Mouse (Mus musculus): Measurements from ENCODE around the gene Cnksr1. TPM values are rescaled to one million over a fixed set of nuclear protein-coding genes. Genes with fewer than 3 reads are reported as not detected.
A peak's percentile ranks its signal among the peaks of the same experiment; 100 is the strongest.

Cnksr1 gene
- total RNA-seq, 2 experiments from 2014 or later = 26.3 to 53.5 TPM

DNA sequence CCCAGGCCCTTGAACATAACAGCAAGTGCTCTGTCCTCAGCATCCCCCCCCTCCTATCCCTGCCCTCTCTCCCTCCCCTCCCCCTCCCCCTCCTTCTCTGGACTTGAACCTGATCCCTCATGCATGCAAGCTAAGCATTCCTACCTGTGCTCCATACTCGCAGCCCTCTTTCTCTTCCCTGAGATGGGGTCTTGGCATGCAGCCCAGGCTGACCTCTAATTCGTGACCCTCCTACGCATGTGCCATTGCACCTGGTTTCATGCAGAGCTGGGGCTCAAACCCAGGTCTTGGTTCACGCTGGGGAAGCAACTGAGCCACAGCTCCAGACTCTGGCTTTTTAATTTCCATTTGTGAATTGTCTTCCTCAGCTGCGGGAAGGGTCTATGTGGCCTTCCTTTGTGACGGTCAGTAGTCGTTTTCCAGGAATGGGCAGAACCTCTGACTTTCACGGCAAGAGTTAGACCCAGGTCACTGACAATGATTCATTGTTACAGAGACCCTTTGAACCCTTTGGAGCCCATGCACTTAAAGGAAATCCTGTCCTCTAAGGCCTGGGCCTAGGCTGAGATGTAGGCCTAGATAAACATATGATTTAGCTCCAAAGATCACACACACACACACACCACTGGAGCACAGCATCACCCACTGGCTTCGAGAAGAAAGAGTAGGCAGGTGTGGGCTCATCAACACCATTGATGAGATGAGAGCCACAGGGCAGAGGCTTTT, 27.8 kb upstream of the Cnksr1 start:
- peak overlapping the region; percentile 43; the same call in 1 of the 2 replicates for H3K27ac ChIP-seq
- intact Hi-C loops (cut with DNase I) = loop anchor here (10.0 kb wide), 1 partner anchor 209 kb away; no protein-coding TSS in a partner anchor
- no peak overlapping the region for H3K4me3 ChIP-seq
- no peak for DNase-seq
- TF ChIP-seq CTCF (IDR thresholded peaks at IDR 0.05) = no peak

DNA sequence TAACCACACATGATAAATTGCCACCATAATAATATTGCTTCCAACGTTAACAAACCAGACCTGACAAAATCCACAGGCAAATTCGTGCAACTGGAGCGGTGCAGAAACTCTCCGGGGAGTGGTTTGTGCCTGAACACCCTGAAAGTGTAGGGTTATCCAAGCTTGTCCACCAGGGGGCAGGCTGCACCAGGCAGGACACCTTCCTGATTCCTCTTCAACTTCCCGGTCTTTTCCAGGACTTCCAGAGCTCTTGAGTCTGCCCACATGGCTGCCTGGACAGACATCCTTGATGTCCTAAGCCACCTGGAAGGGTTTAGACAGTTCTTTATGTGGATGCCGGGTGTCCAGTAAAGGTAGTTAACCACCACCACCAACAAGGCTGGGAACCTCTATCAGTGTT, 25.0 kb upstream of the Cnksr1 start:
- no peak overlapping the region for H3K4me3 ChIP-seq
- peak; percentile 84 for TF ChIP-seq CTCF (IDR thresholded peaks at IDR 0.05)
- intact Hi-C loops (cut with DNase I) = loop anchor here (1.0 to 10.0 kb wide), 2 partner anchors 125 to 212 kb away; no protein-coding TSS in a partner anchor
- no peak overlapping the region for H3K27ac ChIP-seq
- peak; percentile 76 for DNase-seq

DNA sequence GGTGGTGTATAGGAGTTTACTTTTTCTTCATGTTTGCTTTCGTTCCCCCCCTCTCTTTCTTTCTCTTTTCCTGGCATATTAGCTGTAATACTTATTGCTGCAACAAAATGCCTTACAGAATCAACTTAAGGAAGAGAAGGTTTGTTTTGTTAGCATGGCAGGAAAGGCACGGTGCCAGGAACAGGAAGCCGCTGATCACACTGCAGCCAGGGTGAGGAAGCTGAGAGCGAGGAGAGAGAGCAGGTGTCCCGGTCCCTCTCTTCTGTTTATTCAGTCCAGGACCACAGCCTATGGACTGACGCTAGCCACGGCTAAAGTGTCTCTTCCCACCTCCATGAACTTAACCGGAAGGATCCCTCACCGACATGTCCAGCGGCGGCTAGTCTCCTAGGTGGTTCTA, 20.2 kb upstream of the Cnksr1 start:
- no peak overlapping the region for H3K4me3 ChIP-seq
- H3K27ac ChIP-seq = peak overlapping the region; percentile 74; the same call in 1 of the 2 replicates
- intact Hi-C loops (cut with DNase I) = no loop called here
- no peak for TF ChIP-seq CTCF (IDR thresholded peaks at IDR 0.05)
- no peak for DNase-seq

DNA sequence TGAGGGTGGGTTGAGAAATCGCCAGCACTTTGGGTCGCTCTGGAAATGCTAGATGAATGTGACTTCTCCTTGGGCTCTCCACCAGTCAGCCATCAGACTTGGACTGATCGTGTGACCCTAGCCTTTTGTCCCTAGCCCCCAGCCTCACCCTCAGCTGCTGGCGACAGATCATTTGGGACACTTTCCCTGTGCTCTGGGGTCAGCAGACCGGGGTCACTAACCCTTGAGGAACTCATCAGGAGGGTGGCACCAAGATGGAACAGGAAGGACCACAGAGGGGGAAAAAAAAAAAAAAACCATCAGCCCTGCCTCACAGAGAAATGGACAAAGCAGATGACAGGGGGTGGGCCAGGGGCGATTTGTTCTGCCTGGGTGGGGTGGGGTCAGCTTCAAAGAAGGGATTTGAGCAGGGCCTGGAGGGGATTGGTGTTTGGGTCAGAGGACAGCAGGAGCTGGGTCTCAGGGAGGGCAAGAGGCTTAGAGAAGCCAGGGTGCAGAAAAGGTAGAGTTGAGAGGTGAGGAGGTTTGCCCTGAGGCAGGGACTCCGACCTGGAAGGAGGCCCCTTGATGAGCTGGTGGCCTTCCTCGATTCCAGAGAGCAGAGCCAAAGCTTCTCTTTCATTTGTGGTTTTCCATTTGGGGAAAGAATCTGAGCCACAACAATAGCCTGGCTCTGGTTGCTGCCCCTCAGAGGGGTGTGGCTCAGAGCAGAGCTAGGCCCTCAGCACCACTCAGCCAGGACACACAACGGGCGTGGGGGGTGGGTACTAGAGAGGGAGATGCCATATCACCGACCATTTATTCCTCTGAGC, 19.2 kb upstream of the Cnksr1 start:
- peak overlapping the region; percentile 23; the same call in 1 of the 2 replicates for H3K4me3 ChIP-seq
- no peak for TF ChIP-seq CTCF (IDR thresholded peaks at IDR 0.05)
- no peak for DNase-seq
- intact Hi-C loops (cut with DNase I) = no loop called here
- H3K27ac ChIP-seq = peak overlapping the region; percentile 74

DNA sequence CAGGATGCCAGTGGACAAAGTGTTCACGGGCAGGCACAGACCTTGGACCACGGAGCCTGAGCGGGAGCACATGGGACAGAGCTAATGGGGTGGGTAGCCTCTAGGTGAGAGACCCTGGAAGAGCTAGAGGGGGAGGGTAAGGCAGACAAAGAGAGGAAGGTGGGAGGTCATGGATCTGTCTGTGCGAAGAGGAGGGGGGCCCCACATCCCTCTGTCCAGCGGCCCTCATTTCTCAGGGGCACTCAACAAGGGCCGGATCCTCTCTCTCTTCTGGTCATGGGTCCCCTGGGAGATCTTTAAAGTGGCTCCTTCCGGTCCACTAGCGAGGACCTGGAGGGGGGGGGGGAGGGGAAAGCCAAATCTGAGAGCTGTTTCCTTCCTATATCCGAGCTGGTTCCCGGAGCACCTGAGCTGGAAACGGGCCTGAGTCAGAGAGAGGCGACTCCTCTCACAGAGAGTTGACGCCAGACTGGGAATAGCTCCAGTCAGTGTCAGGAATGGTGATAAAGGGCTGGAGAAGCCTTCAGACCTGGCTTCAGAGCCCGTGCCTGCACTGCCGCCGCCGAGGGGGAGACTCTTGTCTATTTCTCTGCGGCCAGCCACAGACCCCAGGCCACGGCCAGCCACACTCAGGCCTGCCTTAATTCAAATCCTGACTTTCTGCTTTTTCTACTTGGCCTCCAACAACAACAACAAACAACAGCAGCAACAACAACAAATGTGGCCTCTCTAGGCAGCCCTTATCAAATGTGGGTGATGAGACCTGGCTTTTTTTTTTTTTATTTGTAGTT, 18.4 kb upstream of the Cnksr1 start:
- no peak for TF ChIP-seq CTCF (IDR thresholded peaks at IDR 0.05)
- peak overlapping the region; percentile 39 for H3K4me3 ChIP-seq
- no peak for DNase-seq
- intact Hi-C loops (cut with DNase I) = no loop called here
- H3K27ac ChIP-seq = peak overlapping the region; percentile 74

DNA sequence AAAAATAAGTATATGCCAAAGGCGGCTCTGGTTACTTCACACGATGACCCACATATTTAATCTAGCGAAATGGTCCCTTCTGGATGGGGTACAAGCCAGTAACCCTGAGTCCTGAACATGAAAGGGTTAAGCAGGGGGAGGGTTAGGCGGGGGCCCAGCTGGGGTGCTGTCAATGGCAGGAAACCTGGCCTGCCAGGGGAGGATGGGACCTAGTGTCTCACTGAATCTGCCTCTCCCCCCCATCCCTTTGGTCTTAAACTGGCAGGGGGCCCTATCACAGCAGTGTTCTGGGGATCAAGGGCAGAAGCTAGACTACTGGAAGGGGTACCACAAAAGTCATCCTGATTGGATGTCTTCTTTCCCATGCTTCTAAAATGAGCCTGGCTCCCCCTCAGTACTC, 17.7 kb upstream of the Cnksr1 start:
- no peak for DNase-seq
- H3K4me3 ChIP-seq = peak overlapping the region; percentile 39
- intact Hi-C loops (cut with DNase I) = no loop called here

DNA sequence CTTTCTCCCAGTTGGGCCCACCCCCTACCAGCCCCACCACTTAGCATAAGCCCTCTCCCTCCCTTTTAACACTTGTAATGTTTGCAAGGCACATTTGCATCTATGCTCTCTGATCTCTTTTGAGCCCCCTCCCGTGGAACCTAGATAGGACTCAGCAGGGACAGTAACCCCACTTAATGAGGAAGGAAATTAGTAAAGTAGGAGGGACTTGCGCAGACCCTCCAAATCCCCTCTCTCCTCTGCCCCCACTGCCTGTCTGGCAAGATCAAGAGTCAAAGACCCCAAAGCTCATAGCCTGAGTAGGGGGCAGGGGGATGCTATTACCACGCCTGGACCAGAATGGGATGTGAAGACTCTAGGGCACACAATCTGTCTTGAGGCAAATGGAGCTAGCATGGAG, 16.6 kb upstream of the Cnksr1 start:
- Histone ChIP-seq H3K27ac (peak overlapping the region; percentile 84), H3K4me3 (no peak overlapping the region; the same call in 1 of the 2 replicates)
- DNase-seq = no peak
- intact Hi-C loops (cut with DNase I) = loop anchor here (5.0 kb wide), 1 partner anchor 117 kb away; no protein-coding TSS in a partner anchor
- no peak for TF ChIP-seq CTCF (IDR thresholded peaks at IDR 0.05)

More for the DNA sequence above, 17.7 kb upstream of the Cnksr1 start:
- TF ChIP-seq CTCF (IDR thresholded peaks at IDR 0.05) = no peak
- peak overlapping the region; percentile 74 for H3K27ac ChIP-seq

DNA sequence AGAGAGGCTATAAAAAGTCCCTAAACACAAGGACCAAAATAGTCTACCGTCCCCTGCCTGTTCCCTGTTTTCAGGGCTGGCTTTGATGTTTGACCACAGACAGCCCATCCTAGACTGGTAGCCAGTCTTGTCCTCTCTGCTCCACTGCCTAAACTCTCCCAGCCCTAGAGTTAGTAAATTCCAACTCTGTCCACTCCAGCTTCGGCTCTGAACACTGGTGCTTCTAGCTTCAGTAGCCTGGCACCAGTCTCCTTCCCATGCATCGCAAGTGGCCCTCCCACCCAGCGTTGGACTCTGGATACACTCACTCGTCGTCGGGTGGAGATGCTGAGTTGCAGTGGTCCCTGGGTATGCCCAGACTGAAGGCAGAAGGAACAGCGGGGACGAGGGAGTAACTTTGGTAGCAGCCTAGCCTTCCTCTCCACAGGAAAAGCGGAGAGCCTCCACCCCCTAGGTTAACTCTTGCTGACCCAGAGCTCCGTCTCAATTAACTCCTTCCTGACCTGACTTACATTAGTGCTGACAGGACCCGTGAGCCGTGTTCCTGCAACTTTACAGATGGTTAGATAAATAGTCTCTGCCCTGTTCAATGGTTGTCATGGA, 15.6 kb upstream of the Cnksr1 start, which contains the start of gene Grrp1:
TSS of gene Grrp1 (minus strand) at position 385 of the 603 bp plus-strand sequence.
- intact Hi-C loops (cut with DNase I) = loop anchor here (5.0 kb wide), 1 partner anchor 118 kb away; no protein-coding TSS in a partner anchor
- TF ChIP-seq CTCF (IDR thresholded peaks at IDR 0.05) = no peak
- no peak for DNase-seq
- H3K4me3 ChIP-seq = peak within 1 kb of the TSS; percentile 76
- H3K27ac ChIP-seq = peak within 1 kb of the TSS; percentile 84

DNA sequence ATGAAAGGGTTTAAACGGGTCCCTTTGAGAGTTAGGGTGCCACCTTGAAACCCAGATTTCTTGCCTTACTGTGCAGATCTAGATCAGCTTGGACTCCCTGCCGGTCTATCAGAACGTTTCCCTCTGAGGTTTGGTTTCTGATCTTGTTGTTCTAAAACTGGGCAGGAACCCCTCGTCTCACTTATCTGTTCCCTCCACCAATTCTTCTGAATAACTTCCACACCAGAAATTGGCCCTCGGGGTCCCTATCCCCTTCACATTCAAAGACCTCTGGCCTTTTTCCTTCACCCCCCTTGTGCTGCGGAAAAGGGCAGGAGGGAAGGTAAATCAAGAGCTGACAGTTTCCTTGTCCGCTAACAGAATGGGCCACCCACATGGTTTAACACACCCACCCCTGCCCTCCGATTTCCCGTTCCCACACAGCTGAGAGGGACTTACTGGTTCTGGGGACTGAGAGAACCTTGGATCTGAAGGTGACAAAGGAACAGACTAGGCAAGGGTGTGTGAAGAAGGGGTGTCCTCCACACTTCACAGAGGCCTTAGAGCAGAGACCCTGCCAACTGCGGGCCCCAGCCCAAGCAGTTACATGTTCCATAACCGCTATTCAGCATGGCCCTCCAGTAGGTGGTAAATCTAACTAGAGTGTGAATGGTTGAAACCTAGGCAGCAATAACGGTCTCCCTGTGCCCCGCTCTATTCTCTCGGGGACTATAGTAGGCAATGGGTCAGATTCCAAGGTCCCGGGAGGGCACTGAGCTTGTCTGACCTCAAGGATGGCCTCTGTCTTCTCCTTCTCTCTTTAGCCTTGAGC, 14.9 kb upstream of the Cnksr1 start:
- peak overlapping the region; percentile 76 for H3K4me3 ChIP-seq

DNA sequence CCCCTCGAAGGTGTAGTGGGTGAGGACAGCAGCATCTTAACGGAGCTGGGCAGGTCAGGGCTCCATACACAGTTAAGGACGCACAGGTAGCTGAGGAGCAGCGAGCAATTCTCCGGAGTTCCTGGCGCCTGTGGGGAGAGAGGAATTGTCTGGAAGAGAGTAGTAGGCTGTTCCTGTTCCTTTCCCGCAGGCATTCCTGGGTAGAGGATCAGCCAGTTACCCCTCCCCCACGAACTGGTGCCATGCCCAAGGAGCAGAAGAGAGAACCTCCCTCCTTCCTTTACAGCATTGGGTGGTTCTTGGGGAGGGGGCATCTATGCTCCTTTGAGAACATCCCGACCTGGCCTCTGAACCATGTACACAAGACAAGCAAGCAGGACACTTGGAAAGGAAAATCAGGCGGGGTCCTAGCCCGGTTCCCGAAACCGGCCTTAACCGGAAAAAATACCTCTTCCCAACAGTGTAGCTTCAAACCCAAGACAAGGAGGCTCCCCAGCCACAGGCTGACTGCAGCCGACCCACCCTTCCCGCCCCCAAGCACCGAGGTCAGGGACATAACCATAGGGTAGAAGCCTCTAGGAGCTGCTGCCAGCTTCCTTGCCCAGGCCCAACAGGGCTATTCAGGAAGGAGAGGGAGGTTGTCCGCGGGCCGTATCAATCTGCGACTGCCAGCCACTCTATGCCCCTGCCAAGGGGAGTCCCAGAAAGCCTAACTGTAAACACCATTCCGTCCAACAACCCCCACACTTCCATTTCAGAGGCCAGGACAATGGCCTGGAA, 14.1 kb upstream of the Cnksr1 start:
- no peak for TF ChIP-seq CTCF (IDR thresholded peaks at IDR 0.05)
- Histone ChIP-seq H3K4me3 (peak overlapping the region; percentile 76), H3K27ac (peak overlapping the region; percentile 84)
- no peak for DNase-seq
- intact Hi-C loops (cut with DNase I) = loop anchor here (5.0 kb wide), 1 partner anchor 120 kb away; no protein-coding TSS in a partner anchor

More for the DNA sequence above, 14.9 kb upstream of the Cnksr1 start:
- no peak for TF ChIP-seq CTCF (IDR thresholded peaks at IDR 0.05)
- peak overlapping the region; percentile 84 for H3K27ac ChIP-seq
- DNase-seq = no peak
- intact Hi-C loops (cut with DNase I) = loop anchor here (5.0 kb wide), 1 partner anchor 119 kb away; no protein-coding TSS in a partner anchor
